Mouse (Mus musculus): ENCODE results near the gene Chn2. TPM values are rescaled to one million over a fixed set of nuclear protein-coding genes. Genes with fewer than 3 reads are reported as not detected.

Chn2 gene
- total RNA-seq, 2 experiments from 2014 or later: 10.7 to 11.1 TPM

- DNase-seq (ENCODE audit: low spot score in 2 of 2): no peak
These were observed 32.1 kb downstream of the Chn2 start for GRCm38 (mm10) chr6:54071478-54071877.

DNA sequence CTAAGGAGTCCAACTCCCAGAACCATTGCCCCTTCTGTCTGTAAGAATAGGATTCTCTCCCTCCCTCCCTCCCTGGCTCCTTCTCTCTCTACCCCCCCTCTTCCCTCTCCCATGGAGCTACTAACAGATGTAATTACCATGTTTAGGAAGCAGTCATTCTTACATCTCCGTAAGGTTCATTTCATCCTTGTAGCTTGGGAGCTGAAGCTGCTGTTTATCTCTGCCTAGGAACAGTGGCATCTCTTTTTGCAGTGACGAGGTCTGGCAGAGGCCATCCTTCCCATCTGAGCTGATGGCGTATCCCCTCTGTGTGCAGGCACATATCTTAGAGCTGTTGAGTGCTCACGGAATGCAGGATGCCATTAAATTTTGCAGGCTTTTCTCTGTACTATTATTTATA is 35.1 kb downstream of the Chn2 start:
- no peak for DNase-seq (ENCODE audit: low spot score in 2 of 2)

GRCm38 (mm10) chr6:54075419-54075818 is 36.1 kb downstream of the Chn2 start:
- DNase-seq (ENCODE audit: low spot score in 2 of 2): no peak

GRCm38 (mm10) chr6:54076625-54077024 is 37.3 kb downstream of the Chn2 start:
- no peak for DNase-seq (ENCODE audit: low spot score in 2 of 2)

GRCm38 (mm10) chr6:54078269-54078668 is 38.9 kb downstream of the Chn2 start:
- no peak for DNase-seq (ENCODE audit: low spot score in 2 of 2)

DNA sequence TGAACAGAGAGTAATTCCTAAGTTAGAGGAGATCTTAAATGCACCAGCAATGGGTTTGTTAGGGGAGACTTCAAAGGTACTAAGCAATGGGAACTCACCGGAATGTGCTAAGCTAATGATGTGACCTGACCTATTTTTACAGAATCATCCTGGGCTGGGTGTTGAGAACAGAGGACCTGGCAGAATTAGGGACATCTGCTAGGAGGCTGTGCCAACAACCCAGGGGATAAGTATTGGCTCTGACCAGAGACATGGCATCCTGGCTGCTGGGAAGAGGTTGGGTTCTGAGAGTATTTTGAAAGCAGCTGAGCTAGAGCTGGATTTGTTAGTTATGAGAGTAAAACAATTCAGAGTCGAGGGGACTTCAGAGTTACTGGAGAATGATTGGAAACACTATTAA is 40.5 kb downstream of the Chn2 start:
- DNase-seq (ENCODE audit: low spot score in 2 of 2): no peak

GRCm38 (mm10) chr6:54080518-54081285 is 41.3 kb downstream of the Chn2 start:
- no peak for DNase-seq (ENCODE audit: low spot score in 2 of 2)

- DNase-seq (ENCODE audit: low spot score in 2 of 2): no peak
These were observed 43.2 kb downstream of the Chn2 start for GRCm38 (mm10) chr6:54082576-54082975.

DNA sequence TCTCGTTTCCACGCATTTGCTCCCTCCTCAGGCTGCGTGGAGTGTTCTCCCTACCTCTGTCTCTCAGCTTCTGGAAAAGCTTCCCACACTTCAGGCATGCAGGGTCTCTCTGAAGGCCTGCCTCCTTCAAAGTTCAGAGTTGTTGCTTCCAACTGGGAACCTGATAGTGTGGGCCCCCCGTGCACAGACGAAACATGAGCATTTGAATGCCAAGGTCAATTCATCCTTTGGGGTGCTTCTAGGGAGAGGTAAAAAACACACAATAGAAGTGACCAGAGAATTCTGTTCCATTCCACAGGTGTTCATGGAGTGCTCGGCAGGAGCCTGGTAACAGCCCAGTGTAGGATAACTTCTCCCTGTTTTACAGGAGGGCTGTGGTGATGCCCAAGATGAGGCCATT is 44.7 kb downstream of the Chn2 start:
- DNase-seq (ENCODE audit: low spot score in 2 of 2): no peak

DNA sequence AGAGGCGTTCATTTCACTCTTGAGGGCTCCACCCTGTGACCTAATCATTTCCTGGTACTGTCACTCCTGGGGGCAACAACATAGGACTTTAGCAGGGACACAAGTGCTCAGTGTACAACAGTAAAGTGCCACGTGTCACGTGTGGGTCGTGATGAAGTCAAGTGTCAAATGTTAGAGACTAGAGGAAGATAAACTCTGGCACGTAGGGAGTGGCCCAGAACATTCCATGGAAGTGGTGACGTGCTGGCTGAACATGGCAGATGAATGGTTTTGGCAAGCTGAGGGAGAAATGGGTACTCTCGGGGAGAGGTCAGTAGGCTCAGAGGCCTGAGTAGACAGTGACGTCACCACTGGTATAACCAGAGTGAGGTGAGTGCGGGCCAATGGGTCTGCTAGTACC is 45.7 kb downstream of the Chn2 start:
- no peak for DNase-seq (ENCODE audit: low spot score in 2 of 2)

- DNase-seq (ENCODE audit: low spot score in 2 of 2): no peak
These were observed 48.8 kb downstream of the Chn2 start for GRCm38 (mm10) chr6:54088168-54088567.

GRCm38 (mm10) chr6:54090822-54091221 is 51.5 kb downstream of the Chn2 start:
- DNase-seq (ENCODE audit: low spot score in 2 of 2): no peak

- DNase-seq (ENCODE audit: low spot score in 2 of 2): no peak
These were observed 53.6 kb downstream of the Chn2 start for GRCm38 (mm10) chr6:54092920-54093319.

- no peak for DNase-seq (ENCODE audit: low spot score in 2 of 2)
These were observed 56.9 kb downstream of the Chn2 start for GRCm38 (mm10) chr6:54096147-54096761.

DNA sequence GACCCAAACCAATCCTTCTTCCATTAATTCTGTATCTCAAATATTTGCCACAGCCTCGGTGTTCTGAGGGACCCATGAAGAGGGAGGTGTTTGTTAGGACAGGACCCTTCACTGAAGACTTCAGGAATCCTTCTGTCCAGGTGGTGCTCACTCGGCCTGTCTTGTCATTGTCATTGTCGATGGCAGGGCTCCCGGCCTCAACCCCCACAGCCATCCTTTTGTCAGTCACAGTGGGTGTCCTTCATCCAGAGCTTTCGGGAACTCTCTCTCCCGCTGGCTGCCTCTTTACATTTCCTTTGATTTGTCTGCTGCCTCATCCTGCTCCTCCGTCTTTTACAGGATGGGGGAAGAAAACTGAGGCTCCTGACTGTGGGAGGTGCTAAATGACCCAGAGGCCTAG is 57.5 kb downstream of the Chn2 start:
- DNase-seq (ENCODE audit: low spot score in 2 of 2): no peak

- no peak for DNase-seq (ENCODE audit: low spot score in 2 of 2)
These were observed 59.0 kb downstream of the Chn2 start for GRCm38 (mm10) chr6:54098339-54098738.

DNA sequence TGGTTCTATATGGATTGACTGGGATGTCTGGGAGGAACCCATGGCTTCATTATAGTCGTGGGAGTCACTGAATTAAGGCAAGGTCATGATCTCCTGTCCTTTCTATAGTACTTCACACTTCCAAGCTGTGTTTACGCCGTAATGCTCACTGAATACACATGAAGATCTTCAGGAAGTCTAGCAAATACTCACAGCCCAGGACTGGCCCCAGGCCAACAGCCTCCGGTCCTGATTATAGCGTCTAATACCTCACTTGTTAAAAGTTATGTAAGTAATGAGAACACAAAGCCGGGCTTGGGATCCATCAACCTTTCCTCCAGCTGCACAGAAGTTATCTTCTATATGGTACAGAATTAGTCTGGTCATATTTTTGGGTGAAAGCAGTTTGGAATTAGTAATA is 60.3 kb downstream of the Chn2 start:
- DNase-seq (ENCODE audit: low spot score in 2 of 2): no peak

- no peak for DNase-seq (ENCODE audit: low spot score in 2 of 2)
These were observed 62.9 kb downstream of the Chn2 start for GRCm38 (mm10) chr6:54102210-54102609.

DNA sequence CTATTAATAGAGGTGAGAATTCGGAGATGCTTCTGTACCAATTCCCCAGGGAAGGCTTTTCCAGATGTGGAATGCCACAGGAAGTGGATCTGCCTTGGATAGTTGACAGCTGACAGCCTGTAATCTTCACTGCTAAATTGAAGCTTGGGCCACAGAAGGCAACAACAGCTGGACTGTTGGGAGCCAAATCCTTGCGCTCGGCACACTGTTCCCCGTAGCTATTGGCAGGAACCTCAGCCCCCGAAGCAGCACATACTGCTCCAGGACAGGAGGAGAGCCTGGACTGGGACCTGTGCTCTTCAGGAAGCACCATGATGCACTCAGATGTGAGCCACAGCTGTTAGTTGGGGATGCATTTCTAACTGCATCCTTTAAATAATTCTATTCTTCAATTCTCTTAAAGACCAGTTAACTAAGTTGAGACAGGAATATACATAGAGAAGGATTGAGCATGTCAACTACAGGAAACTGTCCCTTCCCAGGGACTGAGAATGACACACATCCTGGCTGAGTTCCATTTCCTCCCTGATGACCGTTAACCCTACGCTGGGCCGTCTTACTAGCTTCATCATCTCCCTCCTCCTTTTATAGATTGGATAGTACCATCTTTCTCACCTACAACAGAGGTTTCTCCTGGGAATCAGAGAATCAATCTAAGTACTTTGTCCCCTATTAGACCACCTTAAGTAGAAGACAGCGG is 64.1 kb downstream of the Chn2 start:
- DNase-seq (ENCODE audit: low spot score in 2 of 2): no peak

DNA sequence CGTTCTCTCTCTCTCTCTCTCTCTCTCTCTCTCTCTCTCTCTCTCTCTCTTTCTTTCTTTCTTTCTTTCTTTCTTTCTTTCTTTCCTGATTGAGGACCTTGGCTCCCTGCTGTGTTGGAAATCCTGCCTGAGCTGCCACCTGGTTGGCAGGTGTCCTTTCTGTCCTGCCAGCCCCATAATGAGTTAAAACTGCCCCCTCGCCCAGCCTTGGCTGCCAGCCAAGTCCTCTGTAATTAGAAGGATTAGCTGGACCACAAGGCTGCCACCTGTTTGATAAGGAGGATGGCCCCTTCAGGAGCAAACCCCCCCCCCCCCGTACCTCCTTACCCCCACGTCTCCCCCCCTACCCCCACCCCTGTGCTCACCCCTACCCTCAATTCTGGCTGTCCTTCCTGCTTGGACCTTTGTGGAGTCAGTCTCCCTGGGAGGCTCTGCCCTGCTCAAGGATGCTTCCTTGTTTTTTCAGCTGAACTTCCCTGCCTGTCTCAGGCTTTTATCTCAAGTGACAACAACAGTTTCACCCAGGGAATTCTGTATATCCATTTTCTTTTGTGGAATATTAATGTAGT is 72.1 kb downstream of the Chn2 start:
- DNase-seq (ENCODE audit: low spot score in 2 of 2): no peak

DNA sequence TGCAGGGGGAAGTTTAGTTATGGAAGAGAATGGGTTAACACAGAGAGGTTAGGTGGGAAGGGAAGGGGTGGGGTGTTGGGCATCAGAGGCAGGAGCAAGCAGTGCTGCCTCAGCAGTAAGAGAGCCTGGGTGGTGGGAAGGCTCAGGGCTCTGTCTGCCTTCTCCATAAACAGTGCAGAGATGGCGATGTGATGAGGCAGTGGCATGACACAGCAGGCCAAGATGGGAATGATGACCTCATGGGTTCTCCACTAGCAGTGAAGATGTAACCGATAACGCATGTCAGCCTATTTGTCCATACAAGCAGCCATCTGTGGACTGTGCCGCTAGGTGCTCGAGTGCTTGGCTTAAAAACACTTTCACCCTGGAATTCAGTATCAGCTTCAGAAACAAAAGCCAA is 74.0 kb downstream of the Chn2 start:
- no peak for DNase-seq (ENCODE audit: low spot score in 2 of 2)

- DNase-seq (ENCODE audit: low spot score in 2 of 2): no peak
These were observed 75.1 kb downstream of the Chn2 start for GRCm38 (mm10) chr6:54114412-54114811.
